Mouse (Mus musculus): ENCODE measurements around the gene Ncf1. TPM values are rescaled to one million over a fixed set of nuclear protein-coding genes. Genes with fewer than 3 reads are reported as not detected.

Ncf1 gene
- polyA plus RNA-seq, 1 experiment from 2014 or later: 12.3 TPM

DNA sequence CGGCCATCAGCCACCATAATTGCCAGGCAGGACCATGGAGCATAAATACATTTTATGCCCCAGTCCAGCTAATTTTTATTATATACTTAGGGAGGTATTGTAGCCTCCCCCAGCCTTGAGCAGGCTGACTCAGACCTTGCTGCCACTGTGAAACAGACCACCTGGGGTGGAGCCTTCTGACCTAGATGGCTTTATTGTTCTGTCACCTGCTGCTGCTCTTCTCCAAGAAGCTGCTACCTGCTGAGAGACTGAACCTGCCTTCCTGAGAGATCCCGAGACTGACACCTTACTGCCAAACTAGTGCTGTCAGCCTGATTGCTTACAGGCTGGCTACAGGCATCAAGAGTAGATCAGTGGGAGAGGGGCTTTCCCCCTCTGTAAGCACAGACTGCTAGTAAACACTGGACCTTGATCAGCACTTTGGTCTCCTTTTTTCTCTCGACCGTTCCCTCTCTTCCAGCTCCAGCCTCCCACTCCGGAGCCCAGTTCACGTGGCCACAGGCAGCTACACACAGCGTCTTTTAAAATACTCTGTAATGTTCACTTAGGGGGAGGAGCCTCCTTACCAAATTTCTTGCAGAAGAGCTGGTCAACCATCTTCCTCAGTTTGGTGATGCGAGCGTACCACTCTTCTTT is 30.7 kb upstream of the Ncf1 start:
- no peaks in the 10 kb centered on the region for H3K27me3 ChIP-seq
- H3K36me3 ChIP-seq: peaks cover 92% of the 10 kb centered on the region
- H3K4me1 ChIP-seq: no peaks in the 10 kb centered on the region
- 91% methylated on average over 9 of the region's 9 CpGs for WGBS
- H3K4me2 ChIP-seq: no peak overlapping the region
- no peak for ATAC-seq (ENCODE audit: insufficient number of reproducible peaks, low FRiP score, low TSS enrichment, low read depth)
- no peak overlapping the region for H3K27ac ChIP-seq
- no peaks in the 10 kb centered on the region for H3K9me3 ChIP-seq
- H3K4me3 ChIP-seq: no peak overlapping the region
- no peak overlapping the region for H3K9ac ChIP-seq

DNA sequence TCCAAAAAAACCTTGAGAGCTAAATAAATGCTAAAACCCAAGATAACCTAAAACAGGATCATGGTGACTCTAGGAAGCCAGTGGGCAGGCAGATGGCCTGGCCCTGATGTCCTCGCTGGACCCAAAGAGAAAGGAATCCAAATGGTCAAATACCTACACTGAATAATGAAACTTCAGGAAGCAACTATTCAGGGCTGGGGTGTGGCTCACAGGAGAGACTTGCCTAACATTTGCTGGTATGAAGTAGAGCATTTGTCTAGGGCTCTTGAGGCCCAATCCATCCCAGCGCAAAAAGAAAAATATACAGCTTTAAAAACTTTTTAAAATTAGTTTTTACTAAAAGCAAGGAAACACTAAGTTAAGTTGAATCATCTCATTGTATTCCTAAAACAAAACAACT is 29.5 kb upstream of the Ncf1 start:
- no peak overlapping the region for H3K4me3 ChIP-seq
- 90% methylated on average over 2 of the region's 2 CpGs for WGBS
- ATAC-seq (ENCODE audit: insufficient number of reproducible peaks, low FRiP score, low TSS enrichment, low read depth): no peak

DNA sequence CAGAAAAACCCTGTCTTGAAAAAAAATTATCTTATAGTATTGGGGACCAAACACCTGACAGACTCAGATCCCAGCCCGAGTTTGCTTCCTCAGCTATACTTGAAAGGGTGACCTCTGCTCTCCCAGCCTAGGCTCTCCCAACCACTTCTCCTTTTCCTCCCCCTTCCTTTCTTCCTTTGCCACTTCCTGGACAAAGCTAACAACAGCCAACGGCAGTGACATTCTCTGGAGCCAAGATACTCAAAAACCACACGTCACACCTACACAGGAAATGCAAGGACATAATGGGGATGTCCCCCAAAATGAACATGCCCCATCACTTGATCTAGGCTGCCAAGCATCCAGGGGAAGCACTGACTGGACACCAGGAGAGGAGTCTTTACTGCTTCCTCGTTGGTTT is 29.0 kb upstream of the Ncf1 start:
- Histone ChIP-seq H3K4me1 (no peaks in the 10 kb centered on the region), H3K9ac (no peak overlapping the region), H3K36me3 (peaks cover 92% of the 10 kb centered on the region), H3K4me2 (no peak overlapping the region), H3K9me3 (no peaks in the 10 kb centered on the region), H3K27ac (no peak overlapping the region), H3K4me3 (no peak overlapping the region), H3K27me3 (no peaks in the 10 kb centered on the region)
- 78% methylated on average over 4 of the region's 4 CpGs for WGBS
- no peak for ATAC-seq (ENCODE audit: insufficient number of reproducible peaks, low FRiP score, low TSS enrichment, low read depth)

More for the DNA sequence above, 29.5 kb upstream of the Ncf1 start:
- H3K9me3 ChIP-seq: no peaks in the 10 kb centered on the region
- no peaks in the 10 kb centered on the region for H3K27me3 ChIP-seq
- H3K9ac ChIP-seq: no peak overlapping the region
- no peak overlapping the region for H3K4me2 ChIP-seq
- no peaks in the 10 kb centered on the region for H3K4me1 ChIP-seq
- H3K36me3 ChIP-seq: peaks cover 92% of the 10 kb centered on the region
- H3K27ac ChIP-seq: no peak overlapping the region

DNA sequence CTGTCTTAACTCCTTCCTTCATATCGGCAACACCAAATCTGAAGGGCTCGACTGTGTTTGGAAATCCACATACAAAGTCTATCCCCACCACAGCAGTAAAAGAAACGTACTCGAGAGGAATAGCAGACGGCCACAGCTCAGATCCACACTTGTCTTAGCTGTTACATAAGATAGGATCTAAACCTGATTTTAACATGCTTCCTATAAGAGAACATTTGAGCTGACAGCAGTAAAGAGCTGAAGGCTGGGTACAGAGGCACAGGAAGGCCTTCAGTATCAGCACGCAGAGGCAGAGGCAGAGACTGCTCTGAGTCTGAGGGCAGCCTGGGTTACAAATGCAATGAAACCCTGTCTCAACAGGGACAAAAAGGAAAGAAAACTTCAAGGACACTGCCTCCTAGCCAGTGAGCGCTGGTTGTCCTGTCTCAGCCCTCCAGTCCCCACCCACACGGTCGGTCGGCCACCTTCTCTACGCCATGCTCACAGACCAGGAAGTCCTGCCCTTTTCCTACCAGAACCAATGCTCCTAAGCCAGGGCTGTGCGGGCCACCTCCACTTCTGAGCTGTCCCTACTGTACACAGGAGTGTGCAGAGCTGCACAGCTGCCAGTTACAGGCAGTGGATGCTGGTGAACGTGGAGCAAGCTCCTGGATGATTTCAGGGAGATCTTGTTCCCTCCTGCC is 28.1 kb upstream of the Ncf1 start:
- Histone ChIP-seq H3K27ac (no peak overlapping the region), H3K36me3 (peaks cover 92% of the 10 kb centered on the region), H3K9me3 (no peaks in the 10 kb centered on the region), H3K4me3 (no peak overlapping the region), H3K4me1 (no peaks in the 10 kb centered on the region), H3K27me3 (no peaks in the 10 kb centered on the region), H3K9ac (no peak overlapping the region), H3K4me2 (no peak overlapping the region)
- 89% methylated on average over 13 of the region's 13 CpGs for WGBS
- no peak for ATAC-seq (ENCODE audit: insufficient number of reproducible peaks, low FRiP score, low TSS enrichment, low read depth)

DNA sequence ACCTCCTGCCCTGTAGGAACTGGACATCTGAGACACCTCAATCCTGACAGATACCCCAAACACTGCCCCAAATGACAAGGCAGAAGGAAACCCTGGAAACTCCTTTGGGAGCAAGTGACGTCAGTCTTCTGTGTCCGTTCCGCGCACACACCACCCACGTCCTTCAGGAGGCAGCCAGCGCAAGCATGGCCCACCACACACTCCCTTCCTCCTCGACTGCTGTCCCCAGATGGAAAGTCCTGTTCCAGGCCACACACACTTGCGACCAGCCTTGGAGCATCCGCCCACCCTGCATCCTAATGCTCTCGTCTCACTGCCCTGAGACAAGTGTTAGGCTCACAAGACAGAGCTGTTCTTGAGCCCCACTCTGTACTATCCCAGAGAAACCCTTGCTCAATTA is 25.9 kb upstream of the Ncf1 start:
- Histone ChIP-seq H3K36me3 (peaks cover 91% of the 10 kb centered on the region), H3K27me3 (no peaks in the 10 kb centered on the region), H3K4me3 (no peak overlapping the region), H3K4me2 (no peak overlapping the region), H3K4me1 (no peaks in the 10 kb centered on the region), H3K27ac (no peak overlapping the region), H3K9ac (no peak overlapping the region), H3K9me3 (no peaks in the 10 kb centered on the region)
- ATAC-seq (ENCODE audit: insufficient number of reproducible peaks, low FRiP score, low TSS enrichment, low read depth): no peak
- WGBS: 92% methylated on average over 10 of the region's 10 CpGs

DNA sequence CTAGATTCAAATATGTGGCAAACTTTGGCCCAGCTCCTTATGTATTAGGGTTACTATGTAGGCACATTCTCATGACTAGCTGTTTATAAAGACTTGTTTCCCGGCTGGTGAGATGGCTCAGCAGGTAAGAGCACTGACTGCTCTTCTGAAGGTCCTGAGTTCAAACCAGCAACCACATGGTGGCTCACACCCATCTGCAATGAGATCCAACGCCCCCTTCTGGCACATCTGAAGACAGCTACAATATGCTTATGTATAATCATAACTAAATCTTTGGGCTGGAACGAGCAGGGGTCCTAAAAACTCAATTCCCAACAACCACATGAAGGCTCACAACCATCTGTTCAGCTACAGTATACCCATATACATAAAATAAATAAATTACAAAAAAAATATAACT is 24.4 kb upstream of the Ncf1 start:
- H3K27ac ChIP-seq: no peak overlapping the region
- H3K4me2 ChIP-seq: no peak overlapping the region
- H3K27me3 ChIP-seq: no peaks in the 10 kb centered on the region
- 70% methylated on average over 3 of the region's 3 CpGs for WGBS
- H3K9ac ChIP-seq: no peak overlapping the region
- peaks cover 90% of the 10 kb centered on the region for H3K36me3 ChIP-seq
- no peaks in the 10 kb centered on the region for H3K4me1 ChIP-seq
- no peaks in the 10 kb centered on the region for H3K9me3 ChIP-seq
- ATAC-seq (ENCODE audit: insufficient number of reproducible peaks, low FRiP score, low TSS enrichment, low read depth): no peak
- no peak overlapping the region for H3K4me3 ChIP-seq

DNA sequence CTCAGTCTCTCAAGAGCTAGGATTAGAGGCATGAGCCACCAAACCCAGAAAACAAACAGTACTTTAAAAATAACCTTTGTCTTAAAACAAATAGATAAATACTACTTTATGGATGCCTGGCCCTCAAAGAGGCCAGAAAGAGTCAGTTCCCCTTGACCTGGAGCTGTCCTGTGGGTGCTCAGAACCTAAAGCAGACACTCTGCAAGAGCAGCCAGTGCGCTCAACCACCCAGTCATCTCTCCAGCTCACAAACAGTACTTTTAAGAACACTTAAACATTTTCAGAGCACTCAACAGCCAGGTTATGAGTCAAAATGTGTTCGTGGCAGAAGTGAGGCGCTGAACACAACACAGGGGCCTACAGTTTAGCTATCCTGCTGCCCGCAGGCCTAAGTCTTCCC is 21.7 kb upstream of the Ncf1 start:
- over 99% methylated on average over 4 of the region's 4 CpGs for WGBS
- ATAC-seq (ENCODE audit: insufficient number of reproducible peaks, low FRiP score, low TSS enrichment, low read depth): no peak
- no peaks in the 10 kb centered on the region for H3K9me3 ChIP-seq
- no peak overlapping the region for H3K27ac ChIP-seq
- no peak overlapping the region for H3K4me2 ChIP-seq
- no peaks in the 10 kb centered on the region for H3K4me1 ChIP-seq
- no peaks in the 10 kb centered on the region for H3K27me3 ChIP-seq
- no peak overlapping the region for H3K4me3 ChIP-seq
- peaks cover 97% of the 10 kb centered on the region for H3K36me3 ChIP-seq
- H3K9ac ChIP-seq: no peak overlapping the region

DNA sequence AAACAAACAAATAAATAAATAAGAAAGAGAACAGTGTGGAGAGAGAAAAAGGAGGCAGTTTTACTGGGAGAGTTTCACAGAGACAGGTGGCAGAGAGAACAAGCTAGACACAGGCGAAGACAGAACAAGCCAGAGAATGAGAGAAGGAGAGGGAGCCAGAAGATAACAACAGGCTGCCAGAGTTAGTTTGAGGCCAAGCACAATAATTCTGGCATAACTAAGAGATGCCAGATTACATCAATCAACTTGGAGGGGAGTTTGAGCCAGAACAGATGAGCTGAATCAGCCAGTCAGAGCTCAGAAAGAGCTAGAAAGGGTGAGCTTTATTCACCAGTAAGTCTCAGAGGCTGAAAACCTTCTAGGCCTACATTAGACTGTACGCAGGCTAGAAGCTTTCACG is 21.2 kb upstream of the Ncf1 start:
- Histone ChIP-seq H3K27me3 (no peaks in the 10 kb centered on the region), H3K4me1 (no peaks in the 10 kb centered on the region), H3K9me3 (no peaks in the 10 kb centered on the region), H3K4me3 (no peak overlapping the region), H3K4me2 (no peak overlapping the region), H3K36me3 (peaks cover 97% of the 10 kb centered on the region), H3K9ac (no peak overlapping the region), H3K27ac (no peak overlapping the region)
- WGBS: 89% methylated on average over 3 of the region's 3 CpGs
- no peak for ATAC-seq (ENCODE audit: insufficient number of reproducible peaks, low FRiP score, low TSS enrichment, low read depth)

DNA sequence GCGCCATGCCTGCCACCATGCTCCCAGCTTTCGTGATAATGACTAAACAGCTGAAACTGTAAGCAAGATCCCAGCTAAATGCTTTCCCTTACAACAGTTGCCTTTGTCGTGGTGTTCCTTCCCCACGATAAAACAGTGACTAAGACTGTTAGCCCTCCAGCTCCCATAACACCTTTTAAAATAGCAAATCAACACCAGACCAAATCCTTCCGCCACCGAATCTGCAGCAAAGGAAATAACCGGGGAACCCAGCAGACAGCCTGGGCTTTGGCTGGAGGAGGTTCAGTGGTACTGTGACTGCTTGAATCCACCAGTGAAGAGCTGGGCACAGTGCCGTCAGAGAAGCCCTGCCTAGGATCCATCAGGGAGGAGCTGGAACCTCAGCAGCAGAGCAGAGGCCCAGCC is 19.8 kb upstream of the Ncf1 start:
- no peak overlapping the region for H3K4me2 ChIP-seq
- no peaks in the 10 kb centered on the region for H3K9me3 ChIP-seq
- no peaks in the 10 kb centered on the region for H3K4me1 ChIP-seq
- no peaks in the 10 kb centered on the region for H3K27me3 ChIP-seq
- no peak for ATAC-seq (ENCODE audit: insufficient number of reproducible peaks, low FRiP score, low TSS enrichment, low read depth)
- H3K36me3 ChIP-seq: peaks cover 97% of the 10 kb centered on the region
- WGBS: 69% methylated on average over 8 of the region's 8 CpGs
- H3K4me3 ChIP-seq: no peak overlapping the region
- H3K9ac ChIP-seq: no peak overlapping the region
- no peak overlapping the region for H3K27ac ChIP-seq

DNA sequence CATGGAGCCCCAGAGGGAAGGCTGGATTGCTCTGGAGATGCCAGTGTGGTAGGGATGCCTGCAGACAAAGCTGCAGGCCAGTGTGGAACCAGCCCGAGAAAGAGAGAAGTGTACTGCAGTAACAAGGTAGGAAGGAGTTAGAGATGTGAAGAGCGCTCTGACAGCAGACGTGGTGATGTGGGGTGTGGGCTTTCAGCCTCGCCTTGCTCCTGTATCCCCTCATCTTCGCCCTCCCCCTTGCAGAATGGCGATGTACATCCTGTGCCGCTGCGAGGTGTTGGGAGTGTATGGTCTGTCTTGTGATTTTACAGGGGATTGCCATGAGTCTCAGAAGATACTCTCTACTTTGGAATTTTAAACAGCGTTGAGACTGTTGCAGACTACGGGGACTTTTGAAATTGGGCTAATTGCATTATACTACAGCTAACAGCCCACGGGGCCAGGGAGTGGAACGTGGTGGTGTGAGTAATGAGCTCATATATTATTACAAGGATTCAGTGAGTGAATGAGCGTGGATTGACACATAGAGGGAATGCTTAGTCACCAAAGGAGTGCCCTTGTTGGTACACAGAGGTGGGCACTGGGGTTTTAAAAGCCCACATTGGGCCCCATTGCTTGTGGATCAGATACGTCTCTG is 19.3 kb upstream of the Ncf1 start:
- peaks cover 97% of the 10 kb centered on the region for H3K36me3 ChIP-seq
- no peak overlapping the region for H3K27ac ChIP-seq
- no peak overlapping the region for H3K4me2 ChIP-seq
- 80% methylated on average over 14 of the region's 14 CpGs for WGBS
- H3K27me3 ChIP-seq: no peaks in the 10 kb centered on the region
- no peak overlapping the region for H3K9ac ChIP-seq
- no peaks in the 10 kb centered on the region for H3K9me3 ChIP-seq
- ATAC-seq (ENCODE audit: insufficient number of reproducible peaks, low FRiP score, low TSS enrichment, low read depth): no peak
- no peak overlapping the region for H3K4me3 ChIP-seq
- no peaks in the 10 kb centered on the region for H3K4me1 ChIP-seq

DNA sequence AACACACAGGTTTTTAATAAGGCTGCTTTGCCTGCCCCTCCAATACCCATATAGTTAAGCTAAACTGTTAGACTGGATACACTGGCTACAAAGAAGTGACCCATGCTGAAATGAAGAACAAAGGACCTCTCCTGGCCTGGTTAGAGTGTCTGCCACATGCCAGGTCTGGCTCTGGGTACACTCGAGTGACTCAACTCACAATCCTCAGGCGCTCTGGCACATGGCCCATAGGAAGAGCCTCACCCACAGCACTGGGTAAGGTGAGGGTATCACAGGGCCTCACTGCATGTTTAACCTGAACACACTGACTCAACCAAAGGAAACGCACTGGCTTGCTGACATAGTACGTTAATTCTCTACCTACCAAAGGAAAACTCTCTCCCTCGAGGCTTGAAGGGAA is 16.7 kb upstream of the Ncf1 start:
- H3K4me2 ChIP-seq: no peak overlapping the region
- H3K9me3 ChIP-seq: no peaks in the 10 kb centered on the region
- no peak overlapping the region for H3K9ac ChIP-seq
- H3K4me1 ChIP-seq: no peaks in the 10 kb centered on the region
- no peak overlapping the region for H3K4me3 ChIP-seq
- no peak for ATAC-seq (ENCODE audit: insufficient number of reproducible peaks, low FRiP score, low TSS enrichment, low read depth)
- H3K36me3 ChIP-seq: peaks cover 97% of the 10 kb centered on the region
- H3K27me3 ChIP-seq: no peaks in the 10 kb centered on the region
- WGBS: 89% methylated on average over 5 of the region's 5 CpGs
- no peak overlapping the region for H3K27ac ChIP-seq

DNA sequence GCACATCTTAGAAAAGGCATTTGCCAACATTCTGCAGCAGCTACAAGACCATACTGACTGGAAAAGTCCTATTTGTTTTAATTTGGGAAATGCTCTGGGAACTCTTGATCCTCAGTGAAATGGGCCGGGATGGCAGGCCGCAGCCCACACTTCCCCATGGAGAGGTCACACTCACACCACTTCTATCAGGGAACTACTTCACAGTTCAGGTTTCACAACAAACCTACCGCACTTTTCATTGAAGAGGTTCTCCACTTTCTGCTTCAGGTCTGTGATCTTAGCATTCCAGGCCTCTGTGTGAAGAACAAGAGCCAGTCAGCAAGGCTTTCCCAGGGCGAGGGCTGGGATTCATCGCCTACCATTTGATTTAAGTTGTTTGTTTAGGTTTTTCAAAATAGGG is 15.5 kb upstream of the Ncf1 start:
- Histone ChIP-seq H3K4me2 (no peak overlapping the region), H3K27ac (no peak overlapping the region), H3K4me1 (no peaks in the 10 kb centered on the region), H3K27me3 (no peaks in the 10 kb centered on the region), H3K9ac (no peak overlapping the region), H3K9me3 (no peaks in the 10 kb centered on the region), H3K36me3 (peaks cover 100% of the 10 kb centered on the region), H3K4me3 (no peak overlapping the region)
- 94% methylated on average over 5 of the region's 5 CpGs for whole genome bisulfite sequencing
- no peak for ATAC-seq (ENCODE audit: insufficient number of reproducible peaks, low FRiP score, low TSS enrichment, low read depth)

Measured in limb, embryonic 15.5 days (tissue).